Mouse (Mus musculus): ENCODE results near the gene 1700017B05Rik.
A peak's percentile ranks its signal among the peaks of the same experiment; 100 is the strongest.
"Not testable (repeated sequence)": the region's sequence is repeated elsewhere in the genome, so short reads cannot be mapped to it uniquely, and the experiment has no call there.

1700017B05Rik gene

GRCm38 (mm10) chr9:57246482-57246881, 15.9 kb downstream of the 1700017B05Rik start:
- DNase-seq (ENCODE audit: low spot score in 2 of 2): no peak

GRCm38 (mm10) chr9:57244106-57244685, 18.2 kb downstream of the 1700017B05Rik start:
- no peak for DNase-seq (ENCODE audit: low spot score in 2 of 2)

GRCm38 (mm10) chr9:57242916-57243315, 19.5 kb downstream of the 1700017B05Rik start:
- no peak for DNase-seq (ENCODE audit: low spot score in 2 of 2)

GRCm38 (mm10) chr9:57241111-57241510, 21.3 kb downstream of the 1700017B05Rik start:
- DNase-seq (ENCODE audit: low spot score in 2 of 2): no peak

GRCm38 (mm10) chr9:57238220-57238619, 24.2 kb downstream of the 1700017B05Rik start:
- DNase-seq (ENCODE audit: low spot score in 2 of 2): no peak

- no peak for DNase-seq (ENCODE audit: low spot score in 2 of 2)
Observed at GRCm38 (mm10) chr9:57237705-57238104, 24.7 kb downstream of the 1700017B05Rik start.

GRCm38 (mm10) chr9:57236256-57236655, 26.2 kb downstream of the 1700017B05Rik start, which contains the start of gene Trcg1:
TSS of gene Trcg1 (plus strand) at chr9:57236556.
- DNase-seq (ENCODE audit: low spot score in 2 of 2): no peak

GRCm38 (mm10) chr9:57233767-57234166, 28.6 kb downstream of the 1700017B05Rik start:
- no peak for DNase-seq (ENCODE audit: low spot score in 2 of 2)

- DNase-seq (ENCODE audit: low spot score in 2 of 2): no peak
Observed at GRCm38 (mm10) chr9:57233142-57233541, 29.3 kb downstream of the 1700017B05Rik start.

- no peak for DNase-seq (ENCODE audit: low spot score in 2 of 2)
Observed at GRCm38 (mm10) chr9:57232341-57232940, 30.0 kb downstream of the 1700017B05Rik start.

- no peak for DNase-seq (ENCODE audit: low spot score in 2 of 2)
Observed at GRCm38 (mm10) chr9:57231536-57232255, 30.7 kb downstream of the 1700017B05Rik start.

- no peak for DNase-seq (ENCODE audit: low spot score in 2 of 2)
Observed at GRCm38 (mm10) chr9:57230146-57230783, 32.1 kb downstream of the 1700017B05Rik start.

GRCm38 (mm10) chr9:57229726-57230125, 32.7 kb downstream of the 1700017B05Rik start:
- no peak for DNase-seq (ENCODE audit: low spot score in 2 of 2)

- no peak for DNase-seq (ENCODE audit: low spot score in 2 of 2)
Observed at GRCm38 (mm10) chr9:57228186-57228585, 34.2 kb downstream of the 1700017B05Rik start.

GRCm38 (mm10) chr9:57227203-57227602, 35.2 kb downstream of the 1700017B05Rik start:
- DNase-seq (ENCODE audit: low spot score in 2 of 2): no peak

- not testable (repeated sequence) for DNase-seq (ENCODE audit: low spot score in 2 of 2)
Observed at GRCm38 (mm10) chr9:57226628-57227122, 35.7 kb downstream of the 1700017B05Rik start.

GRCm38 (mm10) chr9:57225780-57226627, 36.4 kb downstream of the 1700017B05Rik start:
- DNase-seq (ENCODE audit: low spot score in 2 of 2): no peak

GRCm38 (mm10) chr9:57223341-57223740, 39.1 kb downstream of the 1700017B05Rik start:
- DNase-seq (ENCODE audit: low spot score in 2 of 2): no peak

- peak; percentile 11 to 44 for DNase-seq (ENCODE audit: low spot score in 2 of 2)
Observed at GRCm38 (mm10) chr9:57220356-57220755, 42.1 kb downstream of the 1700017B05Rik start.

GRCm38 (mm10) chr9:57219511-57219910, 42.9 kb downstream of the 1700017B05Rik start:
- DNase-seq (ENCODE audit: low spot score in 2 of 2): no peak

GRCm38 (mm10) chr9:57218776-57219175, 43.6 kb downstream of the 1700017B05Rik start:
- DNase-seq (ENCODE audit: low spot score in 2 of 2): no peak

All from thymus, postnatal 10 days (tissue).